Mouse (Mus musculus) liver, adult 2 months (tissue): ENCODE results near the gene Mlkl.

Experiments
- CTCF ChIP-seq: fragments of 200-500 bp; IDR thresholded peaks from 2 replicates; pipeline ENCODE4 v1.5.1; 2011; ENCODE audit warnings: low read depth, low read length, control low read depth
- POLR2A ChIP-seq: fragments of 200-500 bp; IDR thresholded peaks from 2 replicates; pipeline ENCODE4 v1.6.1; 2011; ENCODE audit warnings: low read length, control low read depth; ENCODE audit not compliant: insufficient read depth; ENCODE audit errors: extremely low read depth

- no peak for TF ChIP-seq CTCF
- no peak for TF ChIP-seq POLR2A
These were observed 1.3 kb downstream of the Mlkl start for GRCm38 (mm10) chr8:111336692-111337091.
